Mouse (Mus musculus) heart, embryonic 14.5 days (tissue): ENCODE measurements around the gene Ccdc85b. TPM values are rescaled to one million over a fixed set of nuclear protein-coding genes. Genes with fewer than 3 reads are reported as not detected.

Experiments used
- polyA plus RNA-seq: library from polyadenylated mRNA; unstranded; fragments of >200 nt; fragmentation: Nextera tagmentation; extraction: Ambion mirVana; gene quantifications from 2 replicates; pipeline ENCODE4 v1.2.1, GENCODE M21; 2014

Gene Ccdc85b
- polyA plus RNA-seq, 1 experiment from 2014 or later = 9.0 TPM

Other genes starting within 250 kb of the Ccdc85b start
- 20.9 TPM in 2 replicates for gene Pacs1, start 184.8 kb downstream of the Ccdc85b start, polyA plus RNA-seq
- gene Sf3b2, start 162.4 kb downstream of the Ccdc85b start, polyA plus RNA-seq = 201 and 208 TPM in 2 replicates
- 6.4 and 6.7 TPM in 2 replicates for gene Gal3st3, start 159.6 kb downstream of the Ccdc85b start, polyA plus RNA-seq
- gene Catsper1, start 122.2 kb downstream of the Ccdc85b start, polyA plus RNA-seq = not detected in 2 replicates
- gene Cst6, start 108.3 kb downstream of the Ccdc85b start, polyA plus RNA-seq = 0.92 and 0.95 TPM in 2 replicates
- gene Eif1ad, start 91.2 kb downstream of the Ccdc85b start, polyA plus RNA-seq = 37.4 and 42.1 TPM in 2 replicates
- 453 and 486 TPM in 2 replicates for gene Banf1, start 90.7 kb downstream of the Ccdc85b start, polyA plus RNA-seq
- 39.5 and 39.6 TPM in 2 replicates for gene Sart1, start 69.2 kb downstream of the Ccdc85b start, polyA plus RNA-seq
- 1.6 and 3.0 TPM in 2 replicates for gene Tsga10ip, start 55.4 kb downstream of the Ccdc85b start, polyA plus RNA-seq
- 154 and 178 TPM in 2 replicates for gene Drap1, start 32.9 kb downstream of the Ccdc85b start, polyA plus RNA-seq
- gene AI837181, start 32.8 kb downstream of the Ccdc85b start, polyA plus RNA-seq = 23.7 and 35.0 TPM in 2 replicates
- not detected in 2 replicates for gene Fosl1, start 10.3 kb downstream of the Ccdc85b start, polyA plus RNA-seq
- 101 and 120 TPM in 2 replicates for gene Fibp, start 2.7 kb upstream of the Ccdc85b start, polyA plus RNA-seq
- 0.84 and 1.4 TPM in 2 replicates for gene Ctsw, start 10.6 kb upstream of the Ccdc85b start, polyA plus RNA-seq
- 60.8 and 68.9 TPM in 2 replicates for gene Efemp2, start 16.1 kb upstream of the Ccdc85b start, polyA plus RNA-seq
- gene Mus81, start 30.5 kb upstream of the Ccdc85b start, polyA plus RNA-seq = 36.6 and 37.5 TPM in 2 replicates
- gene Cfl1, start 32.6 kb upstream of the Ccdc85b start, polyA plus RNA-seq = 1,876 and 1,886 TPM in 2 replicates
- gene 1700020D05Rik, start 45.9 kb upstream of the Ccdc85b start, polyA plus RNA-seq = 0.20 TPM in 2 replicates
- 16.5 and 17.9 TPM in 2 replicates for gene Snx32, start 52.6 kb upstream of the Ccdc85b start, polyA plus RNA-seq
- gene Ovol1, start 102.8 kb upstream of the Ccdc85b start, polyA plus RNA-seq = 0.09 TPM in 1 of 2 replicates, not detected in the other
- 2.5 and 3.0 TPM in 2 replicates for gene Ap5b1, start 110.1 kb upstream of the Ccdc85b start, polyA plus RNA-seq
- 68.8 and 78.5 TPM in 2 replicates for gene Rnaseh2c, start 144.0 kb upstream of the Ccdc85b start, polyA plus RNA-seq
- gene Kat5, start 152.3 kb upstream of the Ccdc85b start, polyA plus RNA-seq = 19.7 and 20.0 TPM in 2 replicates
- gene Rela, start 179.6 kb upstream of the Ccdc85b start, polyA plus RNA-seq = 35.1 and 36.9 TPM in 2 replicates
- 16.7 and 17.2 TPM in 2 replicates for gene Sipa1, start 205.8 kb upstream of the Ccdc85b start, polyA plus RNA-seq
- gene Map3k11, start 230.8 kb upstream of the Ccdc85b start, polyA plus RNA-seq = 16.7 and 22.4 TPM in 2 replicates
- 15.3 and 17.3 TPM in 2 replicates for gene Pcnx3, start 231.0 kb upstream of the Ccdc85b start, polyA plus RNA-seq
- gene Kcnk7, start 246.5 kb upstream of the Ccdc85b start, polyA plus RNA-seq = 0.26 and 0.27 TPM in 2 replicates